Mouse (Mus musculus) gastrocnemius, adult 8-10 months (tissue): ENCODE results near the gene Suco. TPM values are rescaled to one million over a fixed set of nuclear protein-coding genes. Genes with fewer than 3 reads are reported as not detected.

Source experiments
- DNase-seq, 2 experiments: peaks; one replicate each; pipeline ENCODE4 v3.0.0; 2022; ENCODE audit warnings: low spot score in 2 of 2
- total RNA-seq, 4 experiments: library from RNA; stranded (reverse); gene quantifications; 2 replicates each; pipeline ENCODE4 v1.2.4; 2022

Suco gene
- total RNA-seq, 4 experiments from 2014 or later: 9.0 to 9.8 (median 9.2) TPM

- DNase-seq: no peak
These were observed 18.1 kb upstream of the Suco start for GRCm38 (mm10) chr1:161894553-161894952.

- DNase-seq: no peak
These were observed 17.6 kb upstream of the Suco start for GRCm38 (mm10) chr1:161894126-161894525.

- DNase-seq: no peak
These were observed 12.3 kb upstream of the Suco start for GRCm38 (mm10) chr1:161888823-161889222.

GRCm38 (mm10) chr1:161887679-161888260, 11.3 kb upstream of the Suco start:
- DNase-seq: no peak

- no peak for DNase-seq
These were observed 9.3 kb upstream of the Suco start for GRCm38 (mm10) chr1:161885762-161886161.

- no peak for DNase-seq
These were observed 1.2 kb upstream of the Suco start for GRCm38 (mm10) chr1:161877580-161878142.

GRCm38 (mm10) chr1:161875706-161876552, 553 bp downstream of the Suco start:
- DNase-seq: no peak

GRCm38 (mm10) chr1:161869422-161869821, 7.1 kb downstream of the Suco start:
- no peak for DNase-seq

- no peak for DNase-seq
These were observed 8.1 kb downstream of the Suco start for GRCm38 (mm10) chr1:161868413-161868812.

- DNase-seq: no peak
These were observed 12.7 kb downstream of the Suco start for GRCm38 (mm10) chr1:161863742-161864141.

GRCm38 (mm10) chr1:161859248-161859647, 17.2 kb downstream of the Suco start:
- no peak for DNase-seq

- DNase-seq: no peak
These were observed 49.8 kb downstream of the Suco start for GRCm38 (mm10) chr1:161826677-161827076.

GRCm38 (mm10) chr1:161809428-161809827, 67.1 kb downstream of the Suco start:
- DNase-seq: no peak

GRCm38 (mm10) chr1:161808980-161809379, 67.5 kb downstream of the Suco start:
- DNase-seq: no peak

- DNase-seq: no peak
These were observed 71.9 kb downstream of the Suco start for GRCm38 (mm10) chr1:161804541-161804971.

- no peak for DNase-seq
These were observed 75.2 kb downstream of the Suco start for GRCm38 (mm10) chr1:161801321-161801720.

- DNase-seq: no peak
These were observed 76.2 kb downstream of the Suco start for GRCm38 (mm10) chr1:161800256-161800655.

GRCm38 (mm10) chr1:161799791-161800190, 76.7 kb downstream of the Suco start:
- DNase-seq: no peak

- no peak for DNase-seq
These were observed 77.6 kb downstream of the Suco start for GRCm38 (mm10) chr1:161798866-161799265.

GRCm38 (mm10) chr1:161794447-161795211, 81.9 kb downstream of the Suco start:
- no peak for DNase-seq

GRCm38 (mm10) chr1:161793321-161793720, 83.2 kb downstream of the Suco start:
- DNase-seq: no peak

- DNase-seq: no peak
These were observed 83.9 kb downstream of the Suco start for GRCm38 (mm10) chr1:161792687-161792969.
